Mouse (Mus musculus) spleen, embryonic (tissue): ENCODE data around the gene Pigk.

Experiments used
- CTCF ChIA-PET: fragments of 350-600 bp; sonication (Branson Sonifier 250); formaldehyde crosslinking; loops from one replicate; lab custom pipeline; 2022; lab: Charles Lee

Pigk gene

DNA sequence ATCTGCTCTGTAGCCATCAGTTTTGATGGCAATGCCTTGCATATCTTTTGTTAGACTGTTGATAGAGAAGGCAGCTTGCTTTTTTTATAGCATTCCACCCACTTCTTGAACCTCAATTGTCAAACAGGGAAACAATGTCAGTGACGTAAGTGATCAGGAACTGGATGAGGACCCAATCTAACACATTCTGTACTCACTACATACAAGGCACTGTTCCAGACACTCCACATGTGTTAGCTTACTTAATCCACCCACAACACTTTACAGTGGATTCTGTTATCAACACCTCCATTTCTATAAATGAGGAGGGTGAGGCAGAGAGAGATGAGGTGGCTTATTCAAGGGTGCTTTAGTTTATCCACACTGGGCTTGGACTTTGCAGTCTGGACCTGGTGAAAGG, 124.0 kb downstream of the Pigk start:
- CTCF ChIA-PET, result no interaction called here

DNA sequence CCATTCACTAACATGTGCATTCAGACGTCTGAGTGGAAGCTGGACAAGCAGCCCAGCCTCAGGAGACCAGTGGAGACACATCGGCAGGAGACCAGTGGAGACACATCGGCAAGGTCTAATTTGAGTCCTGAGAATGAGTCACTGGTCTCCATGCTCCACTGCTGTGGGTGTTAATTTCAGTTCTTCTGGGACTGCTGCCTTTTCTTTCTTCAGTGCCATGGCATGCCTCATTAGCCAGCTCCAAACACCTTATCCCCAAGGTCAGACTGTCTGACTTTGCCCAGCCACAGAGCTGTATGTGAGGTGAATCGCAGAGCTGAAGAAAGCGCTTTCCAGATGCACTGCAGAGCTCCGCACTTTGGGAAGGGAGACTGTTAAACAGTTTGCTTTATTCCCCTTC, 127.4 kb downstream of the Pigk start:
- CTCF ChIA-PET, result no interaction called here

DNA sequence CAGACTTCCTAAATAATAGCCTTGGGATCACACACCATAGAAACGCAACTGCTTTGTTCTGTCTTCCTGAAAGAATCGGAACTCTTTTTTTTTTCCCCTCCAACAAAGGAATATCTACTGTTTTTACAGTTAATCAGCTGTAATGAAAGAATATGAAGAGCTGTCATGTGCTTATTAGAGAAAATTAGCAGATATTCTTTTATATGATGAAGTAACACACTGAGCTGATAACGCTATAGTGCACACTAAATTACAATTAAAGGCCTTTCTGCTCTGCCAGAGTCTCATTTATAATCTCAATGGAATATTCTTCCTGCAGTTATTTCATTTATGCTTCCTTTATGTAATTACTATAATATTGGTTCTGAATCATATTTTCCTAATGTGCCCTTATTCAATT, 128.7 kb downstream of the Pigk start:
- CTCF ChIA-PET, result no interaction called here

DNA sequence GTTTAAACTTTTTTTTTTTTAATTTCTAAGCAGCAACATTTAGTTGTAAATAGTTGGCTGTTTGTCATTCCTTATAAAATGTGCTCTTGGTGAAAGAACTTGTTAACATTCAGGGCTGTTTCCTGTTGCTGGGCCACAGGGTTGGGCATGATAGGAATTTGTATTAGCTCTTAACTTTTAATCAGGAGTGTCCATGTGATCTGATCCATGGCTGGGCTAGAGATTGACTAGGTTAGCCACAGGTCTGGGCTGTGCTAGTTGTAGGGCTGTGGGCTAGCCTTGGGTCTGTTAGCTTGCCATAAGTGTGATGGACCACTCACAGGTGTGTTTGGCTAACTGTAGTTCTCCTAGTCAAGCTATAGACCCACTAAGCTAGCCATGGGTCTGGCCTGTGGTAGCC, 130.0 kb downstream of the Pigk start:
- CTCF ChIA-PET, result interaction anchor here (0.7 kb wide), 1 partner anchor 61 kb away, joined by 4 read pairs; no protein-coding TSS in a partner anchor

DNA sequence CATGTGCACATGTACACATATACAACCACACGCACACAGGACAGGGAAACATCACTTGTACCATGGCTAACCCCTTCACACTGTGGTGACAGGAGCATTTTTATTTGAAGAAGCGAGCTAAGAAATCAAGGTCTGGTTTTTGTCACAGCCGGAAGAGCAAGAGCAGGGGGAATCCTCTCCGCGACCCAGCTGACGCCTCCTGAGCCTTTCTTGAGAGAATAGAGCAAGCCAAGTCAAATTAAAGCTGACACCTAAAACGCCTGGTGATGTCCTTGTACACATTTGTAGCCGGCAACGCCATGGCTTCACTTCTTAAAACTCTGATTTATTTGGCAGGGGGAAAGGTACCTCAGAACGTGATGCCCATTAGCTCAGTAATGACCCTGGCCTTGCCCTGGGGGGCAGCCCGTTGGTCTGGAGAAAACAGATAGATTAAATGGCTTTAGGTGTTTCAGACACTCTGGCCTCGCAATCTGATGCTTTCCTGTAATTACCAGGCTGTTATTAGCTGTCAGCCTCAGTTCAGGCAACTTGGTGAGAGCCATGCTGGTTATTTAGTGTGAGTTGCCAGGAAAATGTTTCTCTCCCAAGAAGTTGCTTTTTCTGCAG, 141.2 kb downstream of the Pigk start:
- CTCF ChIA-PET, result no interaction called here

DNA sequence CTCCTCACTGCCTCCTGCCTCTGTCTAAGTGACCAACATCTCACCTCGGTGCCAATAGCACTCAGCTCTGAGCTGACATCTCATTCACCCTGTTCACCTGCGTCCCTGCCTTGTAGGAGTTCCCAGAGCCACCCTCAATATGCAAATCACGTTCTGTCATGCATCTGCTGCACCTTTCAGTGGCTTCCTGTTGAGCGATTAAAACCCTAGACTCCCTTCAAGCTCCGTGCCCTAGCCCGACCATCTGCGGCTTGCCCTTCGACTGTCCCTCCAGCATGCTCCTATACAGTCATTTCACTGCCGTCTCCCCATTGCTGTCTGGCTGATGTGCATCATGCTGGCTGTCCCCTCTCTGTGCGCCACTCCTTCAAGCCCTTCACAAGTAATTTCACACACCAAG, 142.2 kb downstream of the Pigk start:
- CTCF ChIA-PET, result no interaction called here

DNA sequence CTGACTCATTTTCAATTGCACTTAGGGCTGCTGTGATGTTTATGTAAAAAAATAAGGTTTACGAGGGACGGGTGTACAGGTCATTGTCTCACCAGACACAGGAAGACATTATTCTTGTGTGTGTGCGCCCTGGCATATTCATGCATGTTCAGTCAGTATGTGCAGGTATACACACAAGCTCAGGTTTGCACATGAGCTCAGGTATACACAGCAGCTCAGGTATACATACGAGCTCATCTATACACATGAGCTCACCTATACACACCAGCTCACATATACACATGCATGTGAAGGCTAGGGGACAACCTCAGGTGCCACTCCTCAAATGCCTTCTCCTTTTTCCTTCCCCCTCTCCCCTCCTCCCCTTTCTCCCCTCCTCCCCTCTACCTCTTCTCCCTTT, 147.6 kb downstream of the Pigk start:
- CTCF ChIA-PET, result no interaction called here

DNA sequence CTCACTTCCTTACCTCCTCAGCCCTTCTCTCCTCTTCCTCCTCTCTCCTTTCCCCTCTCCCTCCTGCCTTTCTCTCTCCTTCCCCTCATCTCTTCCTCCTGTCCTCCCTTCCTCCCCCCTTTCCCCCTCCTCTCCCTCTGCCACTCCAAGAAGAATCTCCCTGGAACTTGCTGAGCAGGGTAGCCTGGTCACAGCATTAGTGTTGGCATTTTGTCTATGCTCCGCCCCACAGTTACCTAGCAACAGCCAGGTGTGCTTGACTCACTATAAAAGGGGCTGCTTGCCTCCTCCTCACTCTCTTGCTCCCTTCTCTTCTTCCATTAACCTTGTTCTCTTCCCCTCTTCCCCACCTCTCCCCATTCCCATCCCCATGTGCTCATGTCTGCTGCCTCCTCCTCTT, 148.1 kb downstream of the Pigk start:
- CTCF ChIA-PET, result no interaction called here

DNA sequence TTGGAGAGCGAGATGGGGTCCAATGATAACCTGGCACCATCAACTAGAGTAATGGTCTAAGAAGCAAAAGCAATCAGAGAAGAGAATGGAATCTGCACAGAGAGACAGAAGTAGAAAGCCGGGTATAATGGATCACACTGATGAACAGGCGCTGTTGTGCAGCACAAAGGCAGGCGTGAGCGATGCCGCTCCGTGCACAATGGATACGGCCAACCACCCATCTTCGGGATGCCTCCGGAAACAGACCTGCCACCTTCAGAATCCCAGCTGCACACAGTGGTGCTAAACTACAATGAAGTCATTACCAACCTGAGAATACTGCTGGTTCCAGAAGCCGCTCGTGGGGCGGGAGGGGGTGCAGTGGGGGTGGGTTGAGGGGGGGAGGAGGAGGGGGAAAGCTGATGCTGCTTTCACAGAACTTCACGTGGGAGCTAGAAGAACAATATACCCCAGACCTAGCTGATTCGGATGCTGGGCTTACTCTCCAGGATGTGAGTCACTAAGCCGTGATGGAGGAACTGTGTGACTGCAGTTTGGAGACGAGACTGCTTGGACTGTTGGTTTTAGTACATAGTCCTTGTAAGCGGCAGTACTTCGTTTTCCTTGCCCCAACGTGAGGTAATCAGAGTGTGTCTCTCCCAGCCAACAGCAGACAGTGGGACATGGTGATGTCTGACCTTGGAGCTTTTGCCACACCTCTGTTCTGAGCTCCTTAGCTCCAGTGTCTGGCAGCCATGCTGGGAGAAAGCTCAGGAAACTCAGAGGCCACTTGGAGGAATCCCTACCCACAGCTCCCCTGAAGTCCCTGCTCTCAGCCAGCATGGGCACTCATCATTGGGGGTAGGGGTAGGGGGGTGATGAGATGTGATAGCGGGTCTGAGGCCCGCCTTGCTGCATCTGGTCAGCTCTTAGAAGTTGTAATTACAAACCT, 152.4 kb downstream of the Pigk start:
- CTCF ChIA-PET, result no interaction called here

DNA sequence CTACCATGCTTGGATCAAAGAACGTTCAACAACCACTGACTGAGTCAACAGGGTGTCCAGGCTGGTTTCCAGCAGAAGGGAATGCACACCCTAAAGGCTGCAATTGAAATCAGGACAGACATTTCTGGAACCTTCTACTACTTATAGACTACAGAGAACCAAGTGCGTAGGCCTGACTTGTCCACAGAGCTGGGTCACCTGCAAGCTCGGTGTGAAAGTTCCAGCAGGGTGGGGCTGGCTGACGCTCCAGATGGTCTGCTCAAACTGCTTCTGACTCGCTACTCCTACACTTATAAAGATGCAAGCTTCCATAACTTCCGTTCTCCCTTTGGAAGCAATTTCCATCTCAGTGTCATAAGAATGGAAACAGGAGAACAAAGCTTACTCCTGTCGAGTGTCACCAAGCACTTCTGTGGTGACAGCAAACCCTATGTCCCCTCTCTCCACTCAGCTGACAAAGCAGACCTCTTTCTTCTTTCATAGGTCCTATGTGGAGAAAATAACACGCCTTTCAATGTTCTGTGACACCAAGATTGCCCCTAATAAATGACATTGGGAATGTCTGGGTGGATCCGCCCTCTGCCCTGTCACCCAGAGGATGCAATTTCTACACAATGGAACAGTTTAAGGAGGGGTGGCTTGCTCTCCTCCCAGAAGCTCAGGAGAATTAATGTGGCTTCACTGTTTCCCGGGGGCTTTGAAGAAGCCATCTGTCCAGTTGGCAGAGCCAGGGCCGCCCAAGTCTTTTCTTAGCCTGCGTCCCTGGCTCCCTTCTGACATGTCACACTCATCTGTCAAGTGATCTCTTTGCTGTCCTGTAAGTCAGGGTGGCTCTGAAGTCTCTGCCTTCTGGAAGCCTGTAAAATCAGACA, 154.0 kb downstream of the Pigk start:
- CTCF ChIA-PET, result no interaction called here

DNA sequence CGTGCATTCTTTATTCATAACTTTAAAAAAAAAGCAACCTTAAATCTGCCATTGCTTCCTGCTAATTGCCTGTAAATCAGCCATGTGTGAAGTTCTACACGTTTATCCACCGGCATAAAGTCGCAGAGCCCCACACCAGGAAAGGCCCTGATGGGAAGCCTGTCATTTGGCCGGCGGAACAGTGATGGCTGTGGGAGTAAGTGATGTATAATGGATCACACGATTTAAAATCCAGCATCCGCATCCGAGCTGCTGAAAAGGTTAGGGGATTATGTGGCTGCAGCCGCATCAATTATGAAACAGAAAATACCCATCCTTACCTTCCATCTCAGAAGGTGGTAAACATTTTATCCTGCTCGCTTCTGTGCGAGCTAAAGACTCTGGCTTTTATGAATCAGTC, 158.2 kb downstream of the Pigk start:
- CTCF ChIA-PET, result no interaction called here

DNA sequence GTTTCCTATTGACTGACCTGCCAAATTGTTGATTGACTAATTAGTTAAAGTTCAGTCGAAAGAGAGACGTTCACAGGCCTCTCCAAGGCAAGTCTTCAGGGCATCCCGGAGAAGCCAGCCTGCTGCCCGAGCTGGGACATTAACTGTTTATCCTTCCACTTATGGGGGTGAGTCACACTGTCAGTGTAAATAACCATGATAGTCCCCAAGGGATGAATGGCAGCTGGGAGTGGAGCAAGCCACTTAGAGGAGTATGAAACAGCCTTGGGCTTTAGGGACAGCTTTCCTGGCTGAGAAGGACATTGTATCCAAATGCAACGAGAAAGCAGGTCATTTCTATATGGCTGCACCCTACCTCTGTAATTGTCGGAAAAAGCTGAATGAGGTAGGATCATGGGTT, 158.7 kb downstream of the Pigk start:
- CTCF ChIA-PET, result no interaction called here

DNA sequence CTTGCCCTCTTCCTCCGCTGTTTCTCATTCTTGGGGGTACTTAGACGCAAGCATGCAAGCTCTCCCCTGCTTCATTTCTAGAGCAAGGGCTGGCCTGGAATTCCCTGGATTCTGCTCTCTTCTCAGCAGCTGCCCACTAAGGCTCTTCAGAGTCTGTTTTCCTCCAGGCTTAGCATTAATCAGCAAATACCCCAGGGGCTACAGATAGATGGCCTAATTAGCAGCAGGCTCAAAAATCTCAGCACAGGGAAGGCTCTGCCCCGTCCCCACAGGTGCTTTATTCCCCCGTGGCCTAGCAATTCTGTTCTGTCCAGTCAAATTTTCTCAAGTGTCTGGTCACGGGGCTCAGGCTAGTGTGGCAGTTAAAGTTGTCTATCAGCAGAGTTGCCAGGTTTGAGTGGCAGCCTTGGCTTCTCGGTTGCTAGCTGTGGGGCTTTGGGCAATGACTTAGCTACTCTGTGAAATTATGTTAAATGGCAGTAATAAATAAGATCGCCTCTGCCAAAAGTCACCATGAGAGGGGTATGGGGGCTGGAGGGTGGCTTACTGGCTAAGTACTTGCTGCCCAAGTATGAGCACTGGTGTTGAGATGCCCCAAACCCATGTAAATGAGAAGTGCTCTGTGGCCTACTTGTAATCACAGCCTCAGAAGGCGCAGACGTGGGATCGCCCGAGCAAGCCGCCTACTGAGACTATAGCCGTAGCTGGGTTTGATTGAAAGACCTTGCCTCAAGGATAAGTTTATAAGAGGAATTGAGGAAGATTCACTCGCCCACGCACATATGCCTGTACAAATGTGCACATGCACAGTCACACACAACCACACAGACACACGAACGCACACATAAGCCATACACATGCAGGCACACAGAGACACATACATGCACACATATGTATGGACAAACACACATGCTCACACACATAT, 160.8 kb downstream of the Pigk start:
- CTCF ChIA-PET, result no interaction called here

DNA sequence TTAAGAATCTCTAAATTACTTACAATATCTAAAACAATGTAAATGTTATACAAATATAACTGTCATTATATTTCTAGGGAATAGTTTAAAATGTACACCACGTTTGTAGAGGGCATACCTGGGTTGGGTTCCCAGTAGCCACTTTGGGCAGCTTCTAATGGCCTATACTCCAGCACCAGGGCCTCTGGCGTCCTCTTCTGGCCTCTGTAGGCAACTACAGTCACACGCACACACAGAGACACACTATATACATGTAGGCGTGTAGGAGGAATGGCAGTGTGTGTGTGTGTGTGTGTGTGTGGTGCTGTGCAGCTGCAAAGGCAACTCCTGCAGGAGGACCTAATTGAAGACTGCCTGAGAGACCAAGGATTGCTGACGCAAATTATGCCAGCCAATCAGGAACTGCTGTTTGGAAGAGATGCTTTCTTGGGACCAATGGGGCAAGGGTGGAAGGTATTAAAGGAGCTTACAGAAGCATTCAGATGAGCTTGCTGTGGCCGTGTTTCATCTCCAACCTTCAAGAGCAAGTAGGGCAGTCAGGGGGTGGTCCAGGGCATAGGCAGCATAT, 161.9 kb downstream of the Pigk start:
- CTCF ChIA-PET, result no interaction called here

DNA sequence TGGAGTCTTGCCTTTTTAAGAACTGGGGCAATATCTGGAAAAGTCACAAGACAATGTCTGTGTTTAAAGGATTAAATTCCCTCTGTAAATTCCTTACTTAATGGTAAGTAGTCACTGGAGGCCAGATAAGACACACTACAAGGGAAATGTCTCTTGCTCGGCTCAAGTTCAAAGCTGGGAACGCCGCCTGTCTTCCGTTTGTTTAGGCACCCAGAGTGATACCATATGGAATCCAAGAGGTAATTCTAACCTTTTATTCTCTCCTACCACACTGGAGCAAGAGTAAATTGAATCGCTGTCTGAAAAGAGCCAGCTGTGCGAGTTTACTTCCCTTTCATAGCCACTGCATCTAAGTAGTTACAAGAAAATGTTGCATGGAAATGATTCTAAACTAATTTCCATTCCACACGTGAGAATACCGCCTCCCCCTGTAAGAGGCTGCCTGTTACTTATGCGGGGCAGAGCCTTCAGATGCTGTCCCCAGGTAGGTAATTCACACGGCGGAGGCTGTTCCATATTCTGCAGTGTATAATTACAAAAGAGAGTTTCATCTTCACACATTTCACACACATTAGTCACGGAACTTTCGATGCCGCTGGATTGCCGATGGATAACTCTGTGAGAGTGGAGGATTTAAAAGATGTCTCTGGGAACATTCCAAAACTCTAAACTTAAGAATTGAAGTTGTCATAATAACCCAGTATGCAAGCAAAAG, 166.4 kb downstream of the Pigk start:
- CTCF ChIA-PET, result no interaction called here

DNA sequence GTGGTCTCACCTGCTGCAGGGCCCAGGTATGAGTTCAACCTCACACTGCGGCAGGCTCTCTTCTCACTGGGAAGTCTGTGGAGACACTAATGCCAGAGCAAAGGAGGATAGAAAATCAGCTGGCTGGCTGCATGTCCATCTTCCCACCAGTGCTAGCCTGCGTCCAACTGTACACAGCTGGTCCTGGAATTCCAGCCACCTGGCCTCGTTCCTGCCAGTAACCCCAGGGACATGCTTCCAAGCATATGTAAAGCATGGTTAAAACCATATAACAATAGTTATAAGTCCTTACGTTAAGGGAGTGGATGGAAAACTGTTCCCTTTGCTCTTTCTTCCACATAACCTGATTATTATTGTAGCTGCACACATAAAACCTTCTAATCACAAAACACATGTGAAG, 167.8 kb downstream of the Pigk start:
- CTCF ChIA-PET, result interaction anchor here (0.6 kb wide), 1 partner anchor 62 kb away, joined by 9 read pairs; no protein-coding TSS in a partner anchor

DNA sequence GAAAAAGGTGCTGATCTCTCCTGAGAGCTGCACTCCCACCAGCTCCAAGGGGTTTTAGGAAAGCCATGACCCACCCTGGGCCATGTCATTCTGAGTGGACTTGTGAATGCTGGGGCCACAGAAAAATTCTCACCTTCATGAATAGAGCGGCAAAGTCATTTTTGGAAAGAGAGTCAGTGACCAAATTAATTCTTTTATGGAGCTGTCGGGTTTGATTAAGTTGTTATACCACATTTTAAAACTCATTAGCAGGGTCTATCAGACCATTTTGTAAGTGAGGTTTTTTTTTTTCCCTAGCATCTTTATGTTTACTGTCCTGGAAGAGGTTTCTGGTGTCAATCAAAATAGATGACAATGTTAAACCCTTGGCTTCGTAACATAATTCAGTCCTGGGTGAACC, 169.7 kb downstream of the Pigk start:
- CTCF ChIA-PET, result no interaction called here

DNA sequence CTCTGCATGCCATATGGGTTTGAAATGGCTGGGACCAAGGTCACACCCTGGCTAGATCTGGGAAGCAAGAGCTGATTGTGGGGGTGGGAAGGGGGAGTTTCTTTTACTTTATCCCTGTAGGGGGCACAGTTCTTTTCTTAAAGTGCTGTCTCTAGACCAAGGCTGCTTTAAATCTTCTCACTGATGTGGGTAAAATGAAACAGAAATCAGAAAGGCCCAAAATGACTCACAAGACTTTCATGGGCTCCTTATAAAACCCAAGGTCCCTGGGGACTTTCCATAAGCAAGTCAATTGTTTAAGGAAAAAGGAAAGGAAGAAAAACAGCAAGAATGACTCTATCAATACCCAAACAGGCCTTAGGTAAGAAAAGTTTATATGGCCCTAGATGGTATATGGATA, 172.8 kb downstream of the Pigk start:
- CTCF ChIA-PET, result no interaction called here

DNA sequence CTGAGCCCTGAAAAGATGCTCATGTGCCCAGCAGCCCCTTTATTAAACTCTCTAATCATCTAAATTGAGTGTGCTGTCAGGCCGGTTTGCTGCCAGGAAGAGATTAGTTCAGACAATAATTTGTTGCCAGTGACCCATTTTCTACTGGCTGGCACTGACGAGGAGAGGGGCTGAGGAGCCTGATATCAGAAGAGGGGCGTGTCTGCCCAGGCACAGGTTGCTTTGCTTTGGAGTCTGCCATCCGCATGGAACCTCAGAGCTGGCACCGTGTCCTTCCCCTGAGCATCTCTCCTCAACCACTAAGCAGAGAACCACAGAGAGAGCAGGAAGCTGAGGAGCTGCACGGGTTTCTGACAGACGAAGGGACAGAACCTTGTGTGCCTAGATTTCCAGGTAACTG, 174.2 kb downstream of the Pigk start:
- CTCF ChIA-PET, result no interaction called here

DNA sequence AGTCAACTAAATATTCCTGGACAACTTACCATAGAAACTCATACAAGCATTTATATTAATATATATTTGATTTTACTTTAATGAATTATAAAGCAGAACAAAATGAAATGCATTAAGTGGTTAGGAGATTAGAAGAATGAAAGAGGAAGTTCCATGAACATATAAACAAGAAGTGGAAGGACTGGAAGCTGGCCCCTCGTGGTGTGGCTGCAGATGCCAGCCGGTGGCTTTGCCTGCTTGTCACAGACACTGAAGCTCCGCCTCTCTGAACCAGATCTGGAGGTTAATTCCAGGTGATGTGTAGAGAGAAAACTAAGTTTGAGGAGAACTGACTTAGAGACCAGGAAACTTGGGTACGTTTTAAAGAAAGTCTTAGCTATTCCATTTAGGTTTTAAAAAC, 181.0 kb downstream of the Pigk start:
- CTCF ChIA-PET, result no interaction called here
